Mouse (Mus musculus) spleen, postnatal 14 days (tissue): ENCODE measurements around the gene Ly6g6c.
"Not testable (repeated sequence)": the region's sequence is repeated elsewhere in the genome, so short reads cannot be mapped to it uniquely, and the experiment has no call there.

Experiments used
- DNase-seq, 2 experiments: peaks; one replicate each; pipeline ENCODE4 v3.0.0; 2021 to 2022; ENCODE audit warnings: low spot score in 2 of 2

Ly6g6c gene

GRCm38 (mm10) chr17:35031272-35031671 is 33.9 kb upstream of the Ly6g6c start:
- no peak for DNase-seq

DNA sequence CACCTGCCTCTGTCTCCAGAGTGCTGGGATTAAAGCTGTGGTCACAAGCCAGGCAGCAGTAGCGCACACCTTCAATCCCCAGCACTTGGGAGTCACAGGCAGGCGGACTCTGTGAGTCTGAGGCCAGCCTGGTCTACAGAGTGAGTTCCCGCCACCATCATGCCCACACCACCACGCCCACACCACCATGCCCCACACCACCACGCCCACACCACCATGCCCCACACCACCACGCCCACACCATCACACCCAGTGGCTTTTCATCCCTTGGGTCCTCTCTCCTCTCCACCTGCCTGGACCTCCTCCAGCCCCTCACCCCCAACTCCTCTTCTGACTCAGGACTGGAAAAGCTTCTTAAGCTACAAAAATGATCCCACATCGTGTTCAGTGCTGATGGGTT is 33.3 kb upstream of the Ly6g6c start:
- no peak for DNase-seq

- no peak for DNase-seq
Measured at GRCm38 (mm10) chr17:35032323-35032870, 32.8 kb upstream of the Ly6g6c start.

DNA sequence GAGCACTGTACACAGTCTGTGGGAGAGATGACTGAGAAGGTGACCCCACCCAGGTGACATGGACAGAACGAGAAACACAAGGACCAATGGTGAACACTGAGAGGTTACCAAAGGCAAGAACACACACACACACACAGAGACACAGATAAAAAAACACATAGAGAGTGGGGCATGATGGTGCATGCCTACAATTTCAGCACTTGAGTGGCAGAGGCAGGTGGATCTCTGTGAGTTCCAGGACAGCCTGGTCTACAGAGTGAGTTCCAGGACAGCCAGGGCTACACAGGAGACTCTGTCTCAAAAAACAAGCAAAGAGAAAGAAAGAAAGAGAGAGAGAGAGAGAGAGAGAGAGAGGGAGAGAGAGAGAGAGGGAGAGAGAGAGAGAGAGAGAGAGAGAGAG is 31.5 kb upstream of the Ly6g6c start:
- DNase-seq, result not testable (repeated sequence)

DNA sequence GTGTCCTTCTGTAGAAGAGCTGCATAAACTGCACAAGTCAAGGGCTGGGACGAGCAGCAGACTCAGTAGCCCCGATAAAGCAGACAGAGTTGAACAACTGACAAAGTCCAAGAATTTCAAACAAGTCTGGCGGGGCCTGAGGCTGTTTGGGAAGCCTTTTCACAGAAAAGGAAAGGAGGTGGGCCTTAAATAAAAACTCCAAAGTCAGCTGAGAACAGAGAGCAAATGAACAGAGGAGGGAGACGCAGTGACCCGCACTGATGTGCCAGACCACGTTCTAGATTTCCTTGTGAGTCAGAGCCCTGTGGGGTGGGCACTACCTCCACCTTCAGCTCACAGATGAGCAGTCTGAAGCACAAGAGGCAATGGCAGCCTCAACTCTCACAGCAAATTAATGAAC is 30.3 kb upstream of the Ly6g6c start:
- DNase-seq, result no peak

DNA sequence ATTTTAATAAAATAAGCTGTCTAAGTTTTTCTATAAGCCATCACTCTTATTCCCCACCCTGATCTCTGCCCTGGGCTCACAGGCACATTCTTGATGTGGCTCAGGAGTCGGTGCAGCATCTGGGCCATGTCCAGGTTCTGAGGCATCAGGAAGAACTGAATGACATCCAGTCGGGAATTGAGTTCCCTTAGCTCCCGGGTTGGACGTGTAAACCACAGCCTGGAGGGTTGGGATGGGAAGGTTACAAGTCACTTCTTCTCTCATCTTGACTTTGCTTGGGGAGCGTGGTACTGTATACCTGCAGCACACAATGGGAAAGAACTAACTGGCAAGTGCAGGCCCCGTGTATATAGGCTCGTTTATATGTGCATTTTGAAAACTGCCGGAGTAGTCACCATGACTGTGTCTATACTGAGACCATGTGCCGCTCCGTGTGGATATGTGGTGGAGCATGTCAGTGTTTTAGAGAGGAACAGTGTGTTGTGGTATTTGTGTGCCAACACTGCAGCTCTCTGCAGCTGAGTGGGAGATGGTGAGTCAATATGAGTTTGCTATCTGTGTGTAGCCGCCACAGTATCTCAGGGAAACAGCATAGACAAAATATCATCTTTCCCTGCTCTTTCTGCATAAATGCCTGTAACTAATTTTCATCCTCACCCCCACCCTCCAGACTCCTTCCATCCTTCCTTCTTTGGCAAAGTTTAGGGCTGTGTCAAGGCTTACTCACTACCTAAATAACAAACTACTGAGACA is 25.9 kb upstream of the Ly6g6c start:
- no peak for DNase-seq

DNA sequence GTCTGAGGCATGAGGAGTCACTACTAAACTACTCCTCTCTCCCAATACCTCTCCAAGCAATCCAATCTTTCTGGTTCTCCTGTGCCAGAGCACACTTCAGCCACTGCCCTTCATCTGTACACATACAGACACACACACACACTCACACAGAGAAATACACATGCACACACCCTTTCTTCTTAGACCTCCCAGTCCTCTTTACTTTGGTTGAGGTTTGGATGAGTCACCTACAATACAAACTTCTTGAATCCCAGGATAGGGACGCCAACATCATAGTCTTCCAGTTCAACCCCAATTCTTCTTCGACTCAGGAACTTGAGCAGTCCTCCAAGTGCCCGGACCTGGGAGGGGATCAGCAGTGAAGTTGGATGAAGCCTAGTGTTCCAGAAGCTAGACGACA is 21.4 kb upstream of the Ly6g6c start:
- DNase-seq, result no peak

DNA sequence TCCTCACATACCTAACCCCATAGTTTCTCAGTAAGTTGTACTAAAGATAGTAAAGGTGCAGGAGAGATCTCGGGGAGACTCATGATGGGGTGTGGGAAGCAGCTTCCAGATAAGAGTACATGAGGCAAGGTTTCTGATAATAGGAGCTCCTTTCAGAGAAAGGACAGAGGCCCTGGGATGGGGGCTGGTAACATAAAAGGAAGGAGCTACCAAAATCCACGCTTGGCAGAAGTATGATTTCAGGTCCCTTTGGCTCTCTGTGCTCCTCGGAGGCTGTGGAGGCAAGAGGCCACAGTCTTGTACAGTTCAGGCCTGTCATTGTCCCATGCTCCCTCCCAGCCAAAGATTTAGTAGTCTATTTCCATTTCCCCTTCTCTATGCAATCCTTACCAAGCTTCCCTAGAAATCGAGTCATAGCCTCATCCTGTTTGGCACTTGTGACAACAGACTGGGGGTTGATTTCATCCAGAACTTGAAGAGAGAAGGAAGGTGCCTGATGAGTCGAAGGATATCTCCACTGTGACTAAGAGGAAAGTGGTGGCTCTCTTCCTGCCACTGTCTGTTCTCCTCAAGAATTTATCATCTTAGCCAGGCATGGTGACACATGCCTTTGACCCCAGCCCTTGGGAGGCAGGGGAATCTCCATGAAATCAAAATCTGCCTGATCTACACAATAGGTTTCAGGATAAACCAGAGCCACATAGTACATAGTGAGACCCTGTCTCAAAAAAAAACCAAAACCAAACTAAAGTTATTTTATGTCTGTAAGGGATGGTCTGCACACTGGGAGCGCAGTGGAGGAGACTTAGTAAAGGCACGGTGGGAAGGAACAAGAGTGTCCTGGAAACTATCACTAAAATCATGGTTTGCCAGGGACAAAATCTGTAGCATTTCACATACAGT is 20.0 kb upstream of the Ly6g6c start:
- no peak for DNase-seq

GRCm38 (mm10) chr17:35045807-35046680 is 19.1 kb upstream of the Ly6g6c start:
- DNase-seq, result no peak

- DNase-seq, result peak; percentile 92 to 95
Measured at GRCm38 (mm10) chr17:35046681-35047455, 18.3 kb upstream of the Ly6g6c start, which contains the start of gene Msh5. TSS of gene Msh5 (minus strand) at chr17:35046745.

DNA sequence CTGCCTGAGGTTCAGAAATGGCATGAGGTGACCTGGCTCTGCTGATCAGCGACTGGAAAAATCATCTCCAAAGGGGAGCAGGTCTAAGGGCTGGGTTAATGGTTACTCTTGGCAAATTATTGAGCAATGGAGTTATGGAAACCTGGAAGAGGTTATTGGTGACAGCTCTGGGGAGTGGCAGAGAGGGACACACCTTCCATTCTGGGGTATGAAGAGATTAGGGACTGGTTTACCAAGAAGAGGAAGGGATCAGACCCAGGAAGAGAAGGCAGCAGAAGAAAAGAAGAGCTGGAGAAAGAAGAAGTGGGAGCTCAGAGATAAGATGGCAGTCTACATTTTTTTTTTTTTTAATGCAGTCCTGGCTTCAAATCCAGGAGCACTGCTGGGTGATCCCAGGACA is 17.5 kb upstream of the Ly6g6c start:
- no peak for DNase-seq

GRCm38 (mm10) chr17:35048149-35048931 is 16.8 kb upstream of the Ly6g6c start:
- no peak for DNase-seq

- no peak for DNase-seq
Measured at GRCm38 (mm10) chr17:35048932-35049440, 16.2 kb upstream of the Ly6g6c start.

DNA sequence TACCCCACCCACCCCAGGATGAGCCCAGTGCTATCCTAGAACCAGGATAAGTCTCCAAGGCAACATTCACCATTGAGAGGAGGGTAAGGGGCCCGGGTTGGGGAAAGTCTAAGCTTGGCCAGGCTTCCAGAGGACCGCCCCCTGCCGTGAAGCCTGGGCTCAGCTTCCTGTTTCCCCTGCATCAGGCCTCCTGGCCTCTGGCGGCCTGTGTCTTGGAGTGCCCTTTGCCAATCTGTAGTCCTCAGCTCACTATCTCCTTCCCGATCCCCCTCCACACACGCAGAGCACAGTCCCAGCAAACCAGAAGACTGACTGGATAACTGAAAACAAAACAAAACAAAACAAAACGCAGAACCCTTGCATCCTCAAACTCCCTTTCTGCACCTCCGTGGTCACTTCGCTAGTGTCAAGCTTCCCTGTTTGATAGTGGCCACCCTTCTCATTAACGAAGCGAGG is 15.6 kb upstream of the Ly6g6c start, which contains the start of gene Clic1:
Clic1 (plus strand) TSS at position 406 of the 456 bp plus-strand sequence.
- DNase-seq, result peak in 1 of 2 experiments; percentile 38

- peak; percentile 65 to 66 for DNase-seq
Measured at GRCm38 (mm10) chr17:35050126-35050750, 14.9 kb upstream of the Ly6g6c start.

- peak; percentile 51 to 65 for DNase-seq
Measured at GRCm38 (mm10) chr17:35051156-35052086, 13.8 kb upstream of the Ly6g6c start.

GRCm38 (mm10) chr17:35052271-35052798 is 12.9 kb upstream of the Ly6g6c start:
- no peak for DNase-seq
